Mouse (Mus musculus): Measurements from ENCODE around the gene Sh3gl1. TPM values are rescaled to one million over a fixed set of nuclear protein-coding genes. Genes with fewer than 3 reads are reported as not detected.

Sh3gl1 gene
- polyA plus RNA-seq, 1 experiment from 2014 or later, result 119 TPM

- H3K4me1 ChIP-seq (ENCODE audit: control insufficient read depth, insufficient read depth, low read length), result no peaks in the 10 kb centered on the region
- no peaks in the 10 kb centered on the region for H3K27me3 ChIP-seq (ENCODE audit: control insufficient read depth, insufficient read depth, low read length)
- H3K4me2 ChIP-seq (ENCODE audit: low read depth, low read length), result no peak overlapping the region
- H3K27ac ChIP-seq (replicated peaks; ENCODE audit: low read depth, low read length), result no peak overlapping the region
- WGBS, result 93% methylated on average over 9 of the region's 9 CpGs
- DNase-seq (ENCODE audit: low spot score) (no peak), ATAC-seq (replicated peaks; ENCODE audit: insufficient number of reproducible peaks, low FRiP score, low TSS enrichment, low read depth) (no peak)
- no peak overlapping the region for H3K4me3 ChIP-seq (ENCODE audit: low read depth, low read length)
- H3K9ac ChIP-seq (replicated peaks; ENCODE audit: low read length), result no peak overlapping the region
- no peaks in the 10 kb centered on the region for H3K9me3 ChIP-seq (replicated peaks; ENCODE audit: control insufficient read depth, low read length)
- H3K36me3 ChIP-seq (replicated peaks; ENCODE audit: control insufficient read depth, insufficient read depth, low read depth, low read length), result peaks cover 5% of the 10 kb centered on the region; the same call in 1 of the 2 replicates
Measured at GRCm38 (mm10) chr17:56030238-56030870, 6.1 kb downstream of the Sh3gl1 start.

GRCm38 (mm10) chr17:56027801-56028441 lies 8.5 kb downstream of the Sh3gl1 start:
- H3K27me3 ChIP-seq (ENCODE audit: control insufficient read depth, insufficient read depth, low read length), result no peaks in the 10 kb centered on the region
- no peak overlapping the region for H3K4me2 ChIP-seq (ENCODE audit: low read depth, low read length)
- WGBS, result 92% methylated on average over 5 of the region's 5 CpGs
- no peak overlapping the region for H3K27ac ChIP-seq (replicated peaks; ENCODE audit: low read depth, low read length)
- no peak for ATAC-seq (replicated peaks; ENCODE audit: insufficient number of reproducible peaks, low FRiP score, low TSS enrichment, low read depth)
- H3K9me3 ChIP-seq (replicated peaks; ENCODE audit: control insufficient read depth, low read length), result no peaks in the 10 kb centered on the region
- DNase-seq (ENCODE audit: low spot score), result no peak
- no peak overlapping the region for H3K4me3 ChIP-seq (ENCODE audit: low read depth, low read length)
- peaks cover 5% of the 10 kb centered on the region; the same call in 1 of the 2 replicates for H3K36me3 ChIP-seq (replicated peaks; ENCODE audit: control insufficient read depth, insufficient read depth, low read depth, low read length)
- H3K9ac ChIP-seq (replicated peaks; ENCODE audit: low read length), result no peak overlapping the region
- H3K4me1 ChIP-seq (ENCODE audit: control insufficient read depth, insufficient read depth, low read length), result no peaks in the 10 kb centered on the region; the same call in 1 of the 2 replicates

- Histone ChIP-seq H3K9me3 (replicated peaks; ENCODE audit: control insufficient read depth, low read length) (no peaks in the 10 kb centered on the region), H3K27ac (replicated peaks; ENCODE audit: low read depth, low read length) (no peak overlapping the region), H3K36me3 (replicated peaks; ENCODE audit: control insufficient read depth, insufficient read depth, low read depth, low read length) (peaks cover 5% of the 10 kb centered on the region; the same call in 1 of the 2 replicates), H3K9ac (replicated peaks; ENCODE audit: low read length) (no peak overlapping the region), H3K27me3 (ENCODE audit: control insufficient read depth, insufficient read depth, low read length) (no peaks in the 10 kb centered on the region), H3K4me3 (ENCODE audit: low read depth, low read length) (no peak overlapping the region), H3K4me2 (ENCODE audit: low read depth, low read length) (no peak overlapping the region), H3K4me1 (ENCODE audit: control insufficient read depth, insufficient read depth, low read length) (no peaks in the 10 kb centered on the region; the same call in 1 of the 2 replicates)
- ATAC-seq (replicated peaks; ENCODE audit: insufficient number of reproducible peaks, low FRiP score, low TSS enrichment, low read depth) (no peak), DNase-seq (ENCODE audit: low spot score) (no peak)
- 80% methylated on average over 1 of the region's 1 CpGs for WGBS
Measured at GRCm38 (mm10) chr17:56026881-56027280, 9.6 kb downstream of the Sh3gl1 start.

GRCm38 (mm10) chr17:56026303-56026702 lies 10.1 kb downstream of the Sh3gl1 start:
- Histone ChIP-seq H3K27ac (replicated peaks; ENCODE audit: low read depth, low read length) (no peak overlapping the region), H3K4me2 (ENCODE audit: low read depth, low read length) (no peak overlapping the region), H3K9me3 (replicated peaks; ENCODE audit: control insufficient read depth, low read length) (no peaks in the 10 kb centered on the region), H3K9ac (replicated peaks; ENCODE audit: low read length) (no peak overlapping the region), H3K36me3 (replicated peaks; ENCODE audit: control insufficient read depth, insufficient read depth, low read depth, low read length) (peaks cover 5% of the 10 kb centered on the region; the same call in 1 of the 2 replicates), H3K4me1 (ENCODE audit: control insufficient read depth, insufficient read depth, low read length) (no peaks in the 10 kb centered on the region; the same call in 1 of the 2 replicates), H3K27me3 (ENCODE audit: control insufficient read depth, insufficient read depth, low read length) (no peaks in the 10 kb centered on the region), H3K4me3 (ENCODE audit: low read depth, low read length) (no peak overlapping the region)
- no peak for DNase-seq (ENCODE audit: low spot score)
- WGBS, result 88% methylated on average over 1 of the region's 1 CpGs
- ATAC-seq (replicated peaks; ENCODE audit: insufficient number of reproducible peaks, low FRiP score, low TSS enrichment, low read depth), result no peak

GRCm38 (mm10) chr17:56024931-56025330 lies 11.5 kb downstream of the Sh3gl1 start:
- peaks cover 5% of the 10 kb centered on the region; the same call in 1 of the 2 replicates for H3K36me3 ChIP-seq (replicated peaks; ENCODE audit: control insufficient read depth, insufficient read depth, low read depth, low read length)
- DNase-seq (ENCODE audit: low spot score) (no peak), ATAC-seq (replicated peaks; ENCODE audit: insufficient number of reproducible peaks, low FRiP score, low TSS enrichment, low read depth) (no peak)
- no peak overlapping the region for H3K4me2 ChIP-seq (ENCODE audit: low read depth, low read length)
- no peaks in the 10 kb centered on the region; the same call in 1 of the 2 replicates for H3K4me1 ChIP-seq (ENCODE audit: control insufficient read depth, insufficient read depth, low read length)
- WGBS, result 78% methylated on average over 5 of the region's 5 CpGs
- H3K27ac ChIP-seq (replicated peaks; ENCODE audit: low read depth, low read length), result no peak overlapping the region
- H3K4me3 ChIP-seq (ENCODE audit: low read depth, low read length), result no peak overlapping the region
- H3K9ac ChIP-seq (replicated peaks; ENCODE audit: low read length), result no peak overlapping the region
- no peaks in the 10 kb centered on the region for H3K9me3 ChIP-seq (replicated peaks; ENCODE audit: control insufficient read depth, low read length)
- H3K27me3 ChIP-seq (ENCODE audit: control insufficient read depth, insufficient read depth, low read length), result no peaks in the 10 kb centered on the region

- Histone ChIP-seq H3K4me3 (ENCODE audit: low read depth, low read length) (no peak overlapping the region), H3K4me1 (ENCODE audit: control insufficient read depth, insufficient read depth, low read length) (no peaks in the 10 kb centered on the region; the same call in 1 of the 2 replicates), H3K36me3 (replicated peaks; ENCODE audit: control insufficient read depth, insufficient read depth, low read depth, low read length) (peaks cover 3% of the 10 kb centered on the region; the same call in 1 of the 2 replicates), H3K27me3 (ENCODE audit: control insufficient read depth, insufficient read depth, low read length) (no peaks in the 10 kb centered on the region), H3K27ac (replicated peaks; ENCODE audit: low read depth, low read length) (no peak overlapping the region), H3K9ac (replicated peaks; ENCODE audit: low read length) (no peak overlapping the region), H3K9me3 (replicated peaks; ENCODE audit: control insufficient read depth, low read length) (no peaks in the 10 kb centered on the region), H3K4me2 (ENCODE audit: low read depth, low read length) (no peak overlapping the region)
- DNase-seq (ENCODE audit: low spot score), result no peak
- 85% methylated on average over 2 of the region's 2 CpGs for WGBS
- ATAC-seq (replicated peaks; ENCODE audit: insufficient number of reproducible peaks, low FRiP score, low TSS enrichment, low read depth), result no peak
Measured at GRCm38 (mm10) chr17:56024476-56024875, 12.0 kb downstream of the Sh3gl1 start.

- no peak for DNase-seq (ENCODE audit: low spot score)
- no peak for ATAC-seq (replicated peaks; ENCODE audit: insufficient number of reproducible peaks, low FRiP score, low TSS enrichment, low read depth)
- WGBS, result 88% methylated on average over 5 of the region's 5 CpGs
- Histone ChIP-seq H3K4me3 (ENCODE audit: low read depth, low read length) (no peak overlapping the region), H3K9ac (replicated peaks; ENCODE audit: low read length) (no peak overlapping the region), H3K27me3 (ENCODE audit: control insufficient read depth, insufficient read depth, low read length) (no peaks in the 10 kb centered on the region), H3K27ac (replicated peaks; ENCODE audit: low read depth, low read length) (no peak overlapping the region), H3K9me3 (replicated peaks; ENCODE audit: control insufficient read depth, low read length) (no peaks in the 10 kb centered on the region), H3K4me1 (ENCODE audit: control insufficient read depth, insufficient read depth, low read length) (no peaks in the 10 kb centered on the region; the same call in 1 of the 2 replicates), H3K36me3 (replicated peaks; ENCODE audit: control insufficient read depth, insufficient read depth, low read depth, low read length) (peaks cover 2% of the 10 kb centered on the region), H3K4me2 (ENCODE audit: low read depth, low read length) (no peak overlapping the region)
Measured at GRCm38 (mm10) chr17:56023386-56023785, 13.0 kb downstream of the Sh3gl1 start.

GRCm38 (mm10) chr17:56022989-56023290 lies 13.5 kb downstream of the Sh3gl1 start:
- no peak overlapping the region for H3K27ac ChIP-seq (replicated peaks; ENCODE audit: low read depth, low read length)
- no peaks in the 10 kb centered on the region for H3K9me3 ChIP-seq (replicated peaks; ENCODE audit: control insufficient read depth, low read length)
- no peak overlapping the region for H3K4me2 ChIP-seq (ENCODE audit: low read depth, low read length)
- WGBS, result 87% methylated on average over 4 of the region's 4 CpGs
- peaks cover 3% of the 10 kb centered on the region for H3K36me3 ChIP-seq (replicated peaks; ENCODE audit: control insufficient read depth, insufficient read depth, low read depth, low read length)
- no peaks in the 10 kb centered on the region; the same call in 1 of the 2 replicates for H3K4me1 ChIP-seq (ENCODE audit: control insufficient read depth, insufficient read depth, low read length)
- DNase-seq (ENCODE audit: low spot score) (no peak), ATAC-seq (replicated peaks; ENCODE audit: insufficient number of reproducible peaks, low FRiP score, low TSS enrichment, low read depth) (no peak)
- H3K9ac ChIP-seq (replicated peaks; ENCODE audit: low read length), result no peak overlapping the region
- no peaks in the 10 kb centered on the region for H3K27me3 ChIP-seq (ENCODE audit: control insufficient read depth, insufficient read depth, low read length)
- no peak overlapping the region for H3K4me3 ChIP-seq (ENCODE audit: low read depth, low read length)

Measured in embryonic facial prominence, embryonic 11.5 days (tissue).